Mouse (Mus musculus): ENCODE data around the gene Luc7l. TPM values are rescaled to one million over a fixed set of nuclear protein-coding genes. Genes with fewer than 3 reads are reported as not detected.

Gene Luc7l
- 52.5 and 54.9 TPM in 2 replicates for polyA plus RNA-seq (2012; rRNA removed)

GRCm38 (mm10) chr17:26252539-26253251 lies at the start of gene Luc7l:
Luc7l (plus strand) TSS chr17:26252896.
- H3K27me3 ChIP-seq (ENCODE audit: control insufficient read depth, insufficient read depth, low read length) = no peaks in the 10 kb centered on the region
- peak within 1 kb of the TSS; percentile 54 for H3K4me3 ChIP-seq (replicated peaks; ENCODE audit: insufficient read depth, low read depth, low read length)
- no peak for TF ChIP-seq CTCF (IDR thresholded peaks at IDR 0.05; ENCODE audit: borderline replicate concordance, insufficient read depth, low read depth, low read length)
- TF ChIP-seq POLR2A (IDR thresholded peaks at IDR 0.05; ENCODE audit: borderline replicate concordance, insufficient read depth, low read length) = peak; percentile 92
- peak; percentile 96 for DNase-seq
- peak within 1 kb of the TSS; percentile 79 for H3K27ac ChIP-seq (ENCODE audit: insufficient read depth, low read length)
- WGBS = under 1% methylated on average over 43 of the region's 43 CpGs
- H3K4me1 ChIP-seq (ENCODE audit: control insufficient read depth, insufficient read depth, low read length) = no peaks in the 10 kb centered on the region; the same call in 1 of the 2 replicates

GRCm38 (mm10) chr17:26203321-26203811 lies 49.3 kb upstream of the Luc7l start:
- peaks cover 2% of the 10 kb centered on the region; the same call in 1 of the 2 replicates for H3K4me1 ChIP-seq (ENCODE audit: control insufficient read depth, insufficient read depth, low read length)
- DNase-seq = peak; percentile 31 to 48
- no peak overlapping the region for H3K27ac ChIP-seq (ENCODE audit: insufficient read depth, low read length)
- WGBS = 2% methylated on average over 30 of the region's 30 CpGs
- no peak for TF ChIP-seq POLR2A (IDR thresholded peaks at IDR 0.05; ENCODE audit: borderline replicate concordance, insufficient read depth, low read length)
- TF ChIP-seq CTCF (IDR thresholded peaks at IDR 0.05; ENCODE audit: borderline replicate concordance, insufficient read depth, low read depth, low read length) = no peak
- H3K4me3 ChIP-seq (replicated peaks; ENCODE audit: insufficient read depth, low read depth, low read length) = peak overlapping the region; percentile 59
- no peaks in the 10 kb centered on the region for H3K27me3 ChIP-seq (ENCODE audit: control insufficient read depth, insufficient read depth, low read length)

GRCm38 (mm10) chr17:26204766-26205165 lies 47.9 kb upstream of the Luc7l start:
- no peak for DNase-seq
- 29% methylated on average over 11 of the region's 11 CpGs for WGBS
- H3K4me1 ChIP-seq (ENCODE audit: control insufficient read depth, insufficient read depth, low read length) = peaks cover 2% of the 10 kb centered on the region; the same call in 1 of the 2 replicates
- no peak overlapping the region for H3K27ac ChIP-seq (ENCODE audit: insufficient read depth, low read length)
- TF ChIP-seq POLR2A (IDR thresholded peaks at IDR 0.05; ENCODE audit: borderline replicate concordance, insufficient read depth, low read length) (no peak), CTCF (IDR thresholded peaks at IDR 0.05; ENCODE audit: borderline replicate concordance, insufficient read depth, low read depth, low read length) (no peak)
- H3K4me3 ChIP-seq (replicated peaks; ENCODE audit: insufficient read depth, low read depth, low read length) = no peak overlapping the region
- H3K27me3 ChIP-seq (ENCODE audit: control insufficient read depth, insufficient read depth, low read length) = no peaks in the 10 kb centered on the region

GRCm38 (mm10) chr17:26206392-26206791 lies 46.3 kb upstream of the Luc7l start:
- H3K27ac ChIP-seq (ENCODE audit: insufficient read depth, low read length) = no peak overlapping the region
- DNase-seq = no peak
- no peak for TF ChIP-seq CTCF (IDR thresholded peaks at IDR 0.05; ENCODE audit: borderline replicate concordance, insufficient read depth, low read depth, low read length)
- TF ChIP-seq POLR2A (IDR thresholded peaks at IDR 0.05; ENCODE audit: borderline replicate concordance, insufficient read depth, low read length) = no peak
- H3K4me1 ChIP-seq (ENCODE audit: control insufficient read depth, insufficient read depth, low read length) = peaks cover 2% of the 10 kb centered on the region; the same call in 1 of the 2 replicates
- WGBS = 39% methylated on average over 1 of the region's 1 CpGs
- H3K4me3 ChIP-seq (replicated peaks; ENCODE audit: insufficient read depth, low read depth, low read length) = no peak overlapping the region
- H3K27me3 ChIP-seq (ENCODE audit: control insufficient read depth, insufficient read depth, low read length) = no peaks in the 10 kb centered on the region

- Histone ChIP-seq H3K27ac (ENCODE audit: insufficient read depth, low read length) (no peak within 1 kb of the TSS), H3K4me3 (replicated peaks; ENCODE audit: insufficient read depth, low read depth, low read length) (no peak within 1 kb of the TSS), H3K27me3 (ENCODE audit: control insufficient read depth, insufficient read depth, low read length) (no peaks in the 10 kb centered on the region), H3K4me1 (ENCODE audit: control insufficient read depth, insufficient read depth, low read length) (peaks cover under 1% of the 10 kb centered on the region; the same call in 1 of the 2 replicates)
- TF ChIP-seq CTCF (IDR thresholded peaks at IDR 0.05; ENCODE audit: borderline replicate concordance, insufficient read depth, low read depth, low read length) = no peak
- TF ChIP-seq POLR2A (IDR thresholded peaks at IDR 0.05; ENCODE audit: borderline replicate concordance, insufficient read depth, low read length) = no peak
- DNase-seq = no peak
- 85% methylated on average over 12 of the region's 12 CpGs for WGBS
These were observed 45.0 kb upstream of the Luc7l start, which contains the start of gene Arhgdig for GRCm38 (mm10) chr17:26207686-26208085. Arhgdig (minus strand) TSS chr17:26207786.

- no peak overlapping the region for H3K27ac ChIP-seq (ENCODE audit: insufficient read depth, low read length)
- H3K27me3 ChIP-seq (ENCODE audit: control insufficient read depth, insufficient read depth, low read length) = no peaks in the 10 kb centered on the region
- DNase-seq = no peak
- 95% methylated on average over 7 of the region's 7 CpGs for WGBS
- H3K4me1 ChIP-seq (ENCODE audit: control insufficient read depth, insufficient read depth, low read length) = no peaks in the 10 kb centered on the region
- no peak for TF ChIP-seq CTCF (IDR thresholded peaks at IDR 0.05; ENCODE audit: borderline replicate concordance, insufficient read depth, low read depth, low read length)
- TF ChIP-seq POLR2A (IDR thresholded peaks at IDR 0.05; ENCODE audit: borderline replicate concordance, insufficient read depth, low read length) = no peak
- H3K4me3 ChIP-seq (replicated peaks; ENCODE audit: insufficient read depth, low read depth, low read length) = no peak overlapping the region
These were observed 40.5 kb upstream of the Luc7l start for GRCm38 (mm10) chr17:26212241-26212640.

GRCm38 (mm10) chr17:26212681-26213080 lies 40.0 kb upstream of the Luc7l start:
- Histone ChIP-seq H3K27ac (ENCODE audit: insufficient read depth, low read length) (no peak overlapping the region), H3K27me3 (ENCODE audit: control insufficient read depth, insufficient read depth, low read length) (no peaks in the 10 kb centered on the region), H3K4me3 (replicated peaks; ENCODE audit: insufficient read depth, low read depth, low read length) (no peak overlapping the region), H3K4me1 (ENCODE audit: control insufficient read depth, insufficient read depth, low read length) (no peaks in the 10 kb centered on the region)
- WGBS = 84% methylated on average over 11 of the region's 11 CpGs
- DNase-seq = no peak
- TF ChIP-seq POLR2A (IDR thresholded peaks at IDR 0.05; ENCODE audit: borderline replicate concordance, insufficient read depth, low read length) = no peak

DNA sequence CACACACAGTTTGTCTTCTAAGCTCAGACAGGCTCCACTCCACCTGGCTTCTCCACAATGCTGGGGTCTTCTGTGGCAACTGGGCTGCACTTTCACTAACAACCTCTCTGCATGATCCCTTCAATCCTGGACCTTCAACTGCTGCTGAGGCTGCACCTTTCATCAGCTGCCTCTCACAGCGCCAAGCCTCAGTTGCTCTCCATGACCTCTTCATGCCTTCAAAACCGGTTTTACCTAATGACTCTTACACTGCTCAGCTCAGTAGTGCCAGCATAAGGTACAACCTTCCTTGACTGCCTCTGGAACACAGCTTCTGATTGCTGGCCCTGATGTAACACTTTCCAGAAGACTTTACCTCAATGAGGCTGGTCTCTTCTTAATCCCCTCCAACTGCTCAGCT lies 31.2 kb upstream of the Luc7l start:
- no peak for TF ChIP-seq POLR2A (IDR thresholded peaks at IDR 0.05; ENCODE audit: borderline replicate concordance, insufficient read depth, low read length)
- no peak for TF ChIP-seq CTCF (IDR thresholded peaks at IDR 0.05; ENCODE audit: borderline replicate concordance, insufficient read depth, low read depth, low read length)
- DNase-seq = no peak
- Histone ChIP-seq H3K4me1 (ENCODE audit: control insufficient read depth, insufficient read depth, low read length) (no peaks in the 10 kb centered on the region), H3K27me3 (ENCODE audit: control insufficient read depth, insufficient read depth, low read length) (no peaks in the 10 kb centered on the region), H3K27ac (ENCODE audit: insufficient read depth, low read length) (no peak overlapping the region), H3K4me3 (replicated peaks; ENCODE audit: insufficient read depth, low read depth, low read length) (no peak overlapping the region)
- WGBS = 77% methylated on average over 2 of the region's 2 CpGs
